Mouse (Mus musculus): ENCODE results near the gene Pirt.

Pirt gene

GRCm38 (mm10) chr11:66911811-66912210 lies at the start of gene Pirt:
Pirt (plus strand) TSS chr11:66911981.
- DNase-seq (ENCODE audit: low read depth, low spot score): no peak

- DNase-seq (ENCODE audit: low read depth, low spot score): peak; percentile 71
Measured at GRCm38 (mm10) chr11:66871701-66872100, 40.1 kb upstream of the Pirt start.

GRCm38 (mm10) chr11:66872773-66873470 lies 38.9 kb upstream of the Pirt start:
- no peak for DNase-seq (ENCODE audit: low read depth, low spot score)

GRCm38 (mm10) chr11:66881291-66881690 lies 30.5 kb upstream of the Pirt start:
- DNase-seq (ENCODE audit: low read depth, low spot score): no peak

GRCm38 (mm10) chr11:66882224-66883040 lies 29.3 kb upstream of the Pirt start:
- peak; percentile 8 for DNase-seq (ENCODE audit: low read depth, low spot score)

DNA sequence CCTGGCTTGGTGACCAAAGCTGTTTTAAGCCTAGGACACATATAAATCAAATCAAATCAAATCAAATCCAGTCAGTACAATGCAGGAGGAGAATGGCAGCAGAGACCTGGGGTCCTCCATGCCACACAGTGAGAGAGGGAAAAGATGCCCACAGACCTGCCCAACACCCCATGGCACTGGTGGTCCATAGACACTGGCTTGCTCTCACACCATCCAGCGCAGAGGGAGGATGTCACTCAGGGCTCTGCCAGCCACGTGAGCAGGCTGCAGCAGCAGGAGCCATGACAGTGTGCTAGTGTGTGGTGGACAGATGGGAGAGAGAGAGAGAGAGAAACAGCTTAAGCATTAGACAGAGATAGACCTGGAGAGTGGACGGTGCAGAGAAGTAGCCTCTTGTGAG lies 19.2 kb upstream of the Pirt start:
- DNase-seq (ENCODE audit: low read depth, low spot score): peak; percentile 50

DNA sequence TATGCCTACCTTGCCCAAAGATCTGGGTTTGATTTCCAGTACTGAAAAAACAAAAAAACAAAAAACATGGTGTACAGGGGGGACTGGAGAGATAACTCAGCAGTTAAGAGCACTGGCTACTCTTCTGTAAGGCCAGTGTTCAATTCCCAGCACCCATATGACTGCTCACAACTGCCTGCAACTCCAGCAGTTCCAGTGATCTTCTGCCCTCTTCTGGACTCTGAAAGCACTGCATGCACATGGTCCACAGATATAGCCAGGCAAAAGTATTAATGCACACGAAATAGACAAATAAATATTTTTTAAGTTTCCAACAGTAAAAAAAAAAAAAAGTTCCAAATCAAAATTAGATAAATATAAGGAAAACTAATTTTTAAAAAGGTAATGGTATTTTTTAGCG lies 13.0 kb upstream of the Pirt start:
- DNase-seq (ENCODE audit: low read depth, low spot score): no peak

DNA sequence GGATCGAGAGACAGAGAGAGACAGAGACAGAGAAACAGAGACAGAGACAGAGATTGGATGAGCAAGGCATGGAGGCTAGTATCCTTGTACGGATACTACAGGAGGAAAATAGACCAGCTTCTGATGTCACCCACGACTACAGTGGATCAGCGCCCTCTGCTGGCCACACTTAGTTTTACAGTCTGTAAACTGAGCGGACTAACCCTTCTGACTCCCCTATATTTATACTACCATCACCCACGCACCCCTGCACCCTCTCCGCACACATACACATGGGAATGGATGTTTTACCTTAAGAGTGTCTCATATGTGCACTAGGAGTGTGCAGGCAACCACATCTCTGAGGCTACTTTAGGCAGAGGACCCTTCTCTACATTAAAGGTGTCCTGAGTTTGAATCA lies 12.4 kb upstream of the Pirt start:
- DNase-seq (ENCODE audit: low read depth, low spot score): peak; percentile 80

DNA sequence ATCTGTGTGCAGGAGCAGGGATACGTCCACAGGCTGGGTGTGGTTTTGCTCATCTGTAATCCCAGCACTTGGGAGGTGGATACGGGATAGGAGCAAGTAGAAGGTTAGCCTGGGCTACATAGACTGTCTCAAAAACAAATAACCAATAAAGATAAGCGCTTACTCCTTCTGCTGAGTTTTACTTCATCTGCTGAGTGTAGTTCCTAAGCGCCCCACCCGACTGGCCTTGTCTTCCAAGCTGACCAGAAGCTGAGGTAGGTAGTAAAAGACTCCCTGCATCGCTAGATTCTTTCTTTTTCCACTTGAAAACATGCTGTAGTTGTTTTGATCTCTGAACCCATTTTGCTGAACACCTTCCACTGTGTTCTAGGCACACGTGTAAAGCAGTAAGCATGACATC lies 9.0 kb upstream of the Pirt start:
- DNase-seq (ENCODE audit: low read depth, low spot score): no peak

GRCm38 (mm10) chr11:66905617-66906384 lies 6.0 kb upstream of the Pirt start:
- DNase-seq (ENCODE audit: low read depth, low spot score): peak; percentile 86

GRCm38 (mm10) chr11:66912531-66913458 lies 1.0 kb downstream of the Pirt start:
- DNase-seq (ENCODE audit: low read depth, low spot score): no peak

GRCm38 (mm10) chr11:66914249-66914648 lies 2.5 kb downstream of the Pirt start:
- DNase-seq (ENCODE audit: low read depth, low spot score): peak; percentile 66

- no peak for DNase-seq (ENCODE audit: low read depth, low spot score)
Measured at GRCm38 (mm10) chr11:66920012-66920411, 8.2 kb downstream of the Pirt start.

- no peak for DNase-seq (ENCODE audit: low read depth, low spot score)
Measured at GRCm38 (mm10) chr11:66924095-66924823, 12.5 kb downstream of the Pirt start.

DNA sequence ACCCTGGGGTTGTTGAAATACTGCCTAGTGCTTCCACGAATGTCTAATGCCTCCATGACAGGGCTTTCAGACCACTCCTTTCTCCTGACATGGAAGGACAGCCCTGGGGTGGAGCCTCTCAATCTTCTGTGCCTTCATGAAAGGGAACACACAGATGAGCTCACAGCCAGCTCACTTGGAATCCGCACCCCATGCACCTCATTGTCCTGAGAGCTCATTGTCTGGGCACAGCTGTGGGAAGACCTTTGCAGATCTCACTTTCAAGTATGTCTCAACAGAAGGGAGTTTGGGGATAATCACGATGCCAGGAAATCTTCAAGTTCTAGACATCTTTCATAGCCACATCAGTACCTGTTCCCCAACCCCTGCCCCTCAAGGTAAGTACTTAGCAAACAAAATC lies 16.5 kb downstream of the Pirt start:
- DNase-seq (ENCODE audit: low read depth, low spot score): no peak

- DNase-seq (ENCODE audit: low read depth, low spot score): peak; percentile 15
Measured at GRCm38 (mm10) chr11:66932827-66933599, 21.2 kb downstream of the Pirt start.

DNA sequence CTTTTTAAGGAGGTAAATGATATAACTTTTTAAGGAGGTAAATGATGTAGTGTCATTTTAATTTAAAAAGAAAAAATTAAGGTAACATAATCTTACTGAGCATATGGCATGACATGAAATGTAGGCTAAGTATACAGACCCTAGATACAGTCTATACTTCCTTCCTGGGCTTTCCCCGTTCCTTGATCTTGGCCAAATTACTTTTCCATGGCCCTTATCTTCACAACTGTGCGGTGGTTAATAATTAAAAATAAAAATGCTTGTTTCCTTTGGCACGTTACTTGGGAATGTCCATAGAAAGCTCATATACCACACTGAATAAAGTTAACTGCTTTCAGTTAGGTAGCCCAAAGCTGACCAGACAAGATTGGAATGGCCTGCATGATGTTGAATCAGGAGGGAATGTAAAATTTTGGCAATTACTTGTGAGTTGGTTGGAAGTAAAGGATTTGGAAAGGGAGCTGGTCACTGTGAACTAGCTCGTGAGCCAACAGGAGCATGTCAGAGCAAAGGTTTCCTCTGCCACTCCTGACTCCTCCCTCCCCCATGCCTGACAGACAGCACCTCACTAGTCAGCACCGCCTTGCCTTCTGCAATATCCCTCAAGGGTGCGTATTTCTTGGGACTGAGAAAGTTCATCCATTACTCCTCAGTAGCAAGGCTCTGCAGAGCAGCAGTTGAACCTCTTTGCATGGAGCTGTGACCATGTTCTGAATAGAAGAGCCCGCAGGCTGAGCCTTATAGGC lies 22.8 kb downstream of the Pirt start:
- no peak for DNase-seq (ENCODE audit: low read depth, low spot score)

DNA sequence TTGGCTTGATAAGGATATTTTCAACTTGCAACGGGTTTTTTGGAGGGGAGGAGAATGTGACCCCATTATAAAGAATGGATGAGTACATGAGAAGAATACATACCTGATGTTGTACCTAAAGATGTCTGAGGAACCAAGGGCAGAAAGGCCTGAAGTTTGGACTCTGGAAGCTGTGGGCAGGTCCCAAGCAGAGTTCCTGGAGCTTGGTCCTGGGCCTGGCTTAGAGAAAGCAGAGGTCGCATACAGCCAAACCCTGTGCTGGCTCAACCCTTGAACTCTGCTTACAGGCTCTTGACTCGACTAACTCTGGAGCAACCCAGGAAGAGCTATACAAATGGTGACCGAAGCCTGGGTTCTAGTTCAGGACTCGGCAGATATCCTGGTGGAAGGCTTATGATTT lies 30.2 kb downstream of the Pirt start:
- DNase-seq (ENCODE audit: low read depth, low spot score): no peak

GRCm38 (mm10) chr11:66945224-66945767 lies 33.5 kb downstream of the Pirt start:
- no peak for DNase-seq (ENCODE audit: low read depth, low spot score)

Data from brain, adult 2 months (tissue).